Mouse (Mus musculus): ENCODE measurements around the gene Calu. TPM values are rescaled to one million over a fixed set of nuclear protein-coding genes. Genes with fewer than 3 reads are reported as not detected.
A peak's percentile ranks its signal among the peaks of the same experiment; 100 is the strongest.

Gene Calu
- polyA plus RNA-seq, 1 experiment from 2014 or later = 246 TPM

GRCm38 (mm10) chr6:29397575-29397974 is 49.7 kb downstream of the Calu start:
- H3K9me3 ChIP-seq (replicated peaks) = no peaks in the 10 kb centered on the region
- 9% methylated on average over 6 of the region's 6 CpGs for WGBS
- peak overlapping the region; percentile 83 for H3K4me3 ChIP-seq
- DNase-seq (ENCODE audit: low spot score) = peak; percentile 25
- H3K36me3 ChIP-seq = peaks cover 6% of the 10 kb centered on the region; the same call in 1 of the 2 replicates
- H3K27me3 ChIP-seq (ENCODE audit: low read depth, poor library complexity, severe bottlenecking) = peaks cover 51% of the 10 kb centered on the region
- H3K4me1 ChIP-seq = peaks cover 28% of the 10 kb centered on the region
- peak overlapping the region; percentile 83; the same call in 1 of the 2 replicates for H3K27ac ChIP-seq (replicated peaks)

DNA sequence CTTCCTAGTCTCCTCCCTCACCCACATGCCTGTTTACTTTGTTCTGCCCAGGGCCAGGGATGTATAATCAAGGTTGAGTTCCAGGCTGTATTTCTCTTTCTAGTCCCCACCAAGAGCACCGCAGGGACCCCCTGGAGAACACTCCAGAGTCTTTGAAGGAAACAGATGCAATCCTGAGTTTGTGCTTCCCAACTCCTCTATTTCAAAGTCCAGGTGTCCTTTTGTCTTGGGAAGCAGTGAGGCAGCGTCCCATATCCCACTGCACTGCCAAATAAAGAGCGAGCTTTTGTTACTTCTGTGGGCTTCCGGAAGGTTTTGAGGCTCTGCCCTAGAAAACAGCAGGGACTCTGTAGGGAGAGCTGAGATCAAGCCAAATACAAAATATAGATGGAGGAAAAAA is 52.0 kb downstream of the Calu start:
- DNase-seq (ENCODE audit: low spot score) = no peak
- H3K9me3 ChIP-seq (replicated peaks) = no peaks in the 10 kb centered on the region
- H3K27ac ChIP-seq (replicated peaks) = no peak overlapping the region
- H3K4me1 ChIP-seq = peaks cover 33% of the 10 kb centered on the region
- WGBS = 76% methylated on average over 4 of the region's 4 CpGs
- H3K36me3 ChIP-seq = peaks cover 6% of the 10 kb centered on the region; the same call in 1 of the 2 replicates
- H3K27me3 ChIP-seq (ENCODE audit: low read depth, poor library complexity, severe bottlenecking) = peaks cover 44% of the 10 kb centered on the region
- H3K4me3 ChIP-seq = no peak overlapping the region

- 5% methylated on average over 34 of the region's 34 CpGs for WGBS
These were observed 54.9 kb downstream of the Calu start for GRCm38 (mm10) chr6:29402693-29403342.

DNA sequence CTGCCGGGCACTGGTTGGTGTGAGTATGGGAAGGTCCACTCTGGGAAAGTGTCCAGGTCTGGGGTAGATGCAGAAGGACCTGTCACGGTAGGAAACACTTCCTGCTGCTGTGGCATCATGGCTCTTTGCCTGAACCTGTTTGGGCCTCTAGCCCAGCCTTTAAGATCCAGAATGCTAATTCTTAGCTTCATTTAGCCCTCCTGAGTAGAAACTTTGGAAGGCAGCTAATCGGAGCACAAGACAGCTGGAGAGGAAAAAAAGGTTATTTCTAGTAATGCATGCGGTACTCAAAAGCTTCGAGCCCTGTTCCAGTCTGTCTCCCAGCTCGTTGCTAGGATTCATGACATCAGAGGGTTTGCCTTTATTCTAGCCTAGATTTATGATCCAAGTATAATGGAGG is 58.5 kb downstream of the Calu start:
- Histone ChIP-seq H3K4me1 (peaks cover 6% of the 10 kb centered on the region), H3K4me3 (no peak overlapping the region), H3K27me3 (ENCODE audit: low read depth, poor library complexity, severe bottlenecking) (peaks cover 6% of the 10 kb centered on the region; the same call in 1 of the 2 replicates), H3K27ac (replicated peaks) (no peak overlapping the region), H3K9me3 (replicated peaks) (no peaks in the 10 kb centered on the region), H3K36me3 (peaks cover 38% of the 10 kb centered on the region)
- 93% methylated on average over 6 of the region's 6 CpGs for WGBS
- no peak for DNase-seq (ENCODE audit: low spot score)

More at GRCm38 (mm10) chr6:29402693-29403342, 54.9 kb downstream of the Calu start:
- H3K4me3 ChIP-seq = peak overlapping the region; percentile 31; the same call in 1 of the 2 replicates
- H3K27me3 ChIP-seq (ENCODE audit: low read depth, poor library complexity, severe bottlenecking) = peaks cover 20% of the 10 kb centered on the region
- H3K9me3 ChIP-seq (replicated peaks) = no peaks in the 10 kb centered on the region
- no peak overlapping the region for H3K27ac ChIP-seq (replicated peaks)
- peaks cover 9% of the 10 kb centered on the region for H3K4me1 ChIP-seq
- DNase-seq (ENCODE audit: low spot score) = peak; percentile 45
- peaks cover 18% of the 10 kb centered on the region for H3K36me3 ChIP-seq

DNA sequence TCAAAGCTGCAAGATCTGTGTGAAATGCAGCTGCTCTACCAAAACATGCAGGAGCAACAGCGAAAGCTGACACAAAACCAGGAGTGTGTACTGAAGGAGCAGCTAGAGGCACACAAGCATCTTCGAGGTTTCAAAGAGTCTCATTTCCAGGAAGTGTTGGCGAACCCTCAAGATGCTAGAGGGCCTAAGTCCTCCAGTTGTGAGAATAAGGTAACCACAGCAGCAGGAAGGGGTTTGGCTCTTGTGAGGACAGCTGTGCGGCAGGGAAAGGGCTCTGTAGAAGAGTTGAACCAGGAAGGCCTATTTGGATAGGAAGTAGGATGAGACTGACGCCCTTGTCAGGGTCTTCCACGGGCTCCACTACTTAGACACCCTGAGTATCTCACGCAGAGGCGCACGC is 67.6 kb downstream of the Calu start:
- Histone ChIP-seq H3K36me3 (peaks cover 54% of the 10 kb centered on the region), H3K27me3 (ENCODE audit: low read depth, poor library complexity, severe bottlenecking) (no peaks in the 10 kb centered on the region), H3K4me1 (no peaks in the 10 kb centered on the region), H3K27ac (replicated peaks) (no peak overlapping the region), H3K9me3 (replicated peaks) (no peaks in the 10 kb centered on the region), H3K4me3 (no peak overlapping the region)
- 86% methylated on average over 9 of the region's 9 CpGs for WGBS
- DNase-seq (ENCODE audit: low spot score) = no peak

- H3K4me3 ChIP-seq = no peak overlapping the region
- H3K4me1 ChIP-seq = no peaks in the 10 kb centered on the region
- no peaks in the 10 kb centered on the region for H3K9me3 ChIP-seq (replicated peaks)
- no peaks in the 10 kb centered on the region for H3K27me3 ChIP-seq (ENCODE audit: low read depth, poor library complexity, severe bottlenecking)
- 91% methylated on average over 2 of the region's 2 CpGs for WGBS
- DNase-seq (ENCODE audit: low spot score) = no peak
- H3K27ac ChIP-seq (replicated peaks) = no peak overlapping the region
- peaks cover 17% of the 10 kb centered on the region for H3K36me3 ChIP-seq
These were observed 72.7 kb downstream of the Calu start for GRCm38 (mm10) chr6:29420596-29420995.

DNA sequence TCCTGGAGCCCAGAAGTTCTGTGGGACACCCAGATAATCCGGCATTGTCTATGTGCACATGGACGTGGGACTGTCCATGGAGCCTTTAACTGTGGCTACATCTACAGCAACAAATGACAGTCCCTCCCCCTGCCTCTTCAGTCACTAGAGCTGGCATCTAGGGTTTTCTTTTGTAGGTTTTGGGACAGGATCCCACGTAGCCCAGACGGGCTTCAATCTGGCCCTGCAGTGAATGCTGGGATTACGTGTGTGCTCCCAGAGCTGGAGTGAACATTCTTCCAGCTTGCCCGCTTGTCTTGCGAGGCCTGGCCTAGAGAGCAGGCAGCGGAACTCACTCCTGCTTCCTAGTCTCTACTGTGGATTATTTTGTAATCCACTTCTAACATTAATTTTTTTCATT is 77.2 kb downstream of the Calu start:
- Histone ChIP-seq H3K4me3 (no peak overlapping the region), H3K27ac (replicated peaks) (no peak overlapping the region), H3K27me3 (ENCODE audit: low read depth, poor library complexity, severe bottlenecking) (no peaks in the 10 kb centered on the region), H3K36me3 (no peaks in the 10 kb centered on the region), H3K9me3 (replicated peaks) (no peaks in the 10 kb centered on the region), H3K4me1 (peaks cover 6% of the 10 kb centered on the region; the same call in 1 of the 2 replicates)
- WGBS = 86% methylated on average over 8 of the region's 8 CpGs
- no peak for DNase-seq (ENCODE audit: low spot score)

DNA sequence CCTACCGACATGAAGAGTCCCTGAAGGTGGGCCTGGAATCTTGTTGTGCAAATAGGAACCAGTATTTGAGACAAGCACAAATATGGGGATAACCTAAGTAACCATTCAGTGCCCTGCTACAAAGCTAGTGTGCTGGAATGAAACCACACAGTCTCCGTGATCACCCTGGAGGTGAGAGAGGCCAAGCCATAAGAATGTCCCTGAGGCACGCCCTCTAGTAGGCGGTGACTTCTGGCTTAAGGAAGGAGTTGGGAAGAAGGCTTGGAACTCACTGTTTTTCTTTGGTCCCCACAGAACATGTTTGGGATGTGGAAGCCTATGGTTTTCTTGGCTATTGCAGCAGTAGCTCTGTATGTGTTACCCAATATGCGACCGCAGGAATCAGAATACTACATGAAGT is 78.5 kb downstream of the Calu start:
- no peaks in the 10 kb centered on the region for H3K9me3 ChIP-seq (replicated peaks)
- H3K27ac ChIP-seq (replicated peaks) = no peak overlapping the region
- no peak overlapping the region for H3K4me3 ChIP-seq
- peaks cover 6% of the 10 kb centered on the region; the same call in 1 of the 2 replicates for H3K4me1 ChIP-seq
- peaks cover 12% of the 10 kb centered on the region for H3K27me3 ChIP-seq (ENCODE audit: low read depth, poor library complexity, severe bottlenecking)
- no peaks in the 10 kb centered on the region for H3K36me3 ChIP-seq
- no peak for DNase-seq (ENCODE audit: low spot score)
- WGBS = 75% methylated on average over 6 of the region's 6 CpGs

Small RNA genes within 50 kb of the gene (microRNA-seq; reads per million reads assigned to microRNA genes)
- not detected for gene Gm26220
- gene Gm44354 = not detected

Other genes with a start within 250 kb of the Calu start
- 51.6 and 54.9 TPM in 2 replicates for gene Rbm28, start 183.1 kb upstream of the Calu start, polyA plus RNA-seq (2016; fragmentation: Nextera tagmentation; extraction: Ambion mirVana)
- 0.83 and 1.1 TPM in 2 replicates for gene Prrt4, start 168.5 kb upstream of the Calu start, polyA plus RNA-seq (2016; fragmentation: Nextera tagmentation; extraction: Ambion mirVana)
- 45.6 and 53.5 TPM in 2 replicates for gene Impdh1, start 131.7 kb upstream of the Calu start, polyA plus RNA-seq (2016; fragmentation: Nextera tagmentation; extraction: Ambion mirVana)
- 31.0 and 34.0 TPM in 2 replicates for gene Hilpda, start 75.6 kb upstream of the Calu start, polyA plus RNA-seq (2016; fragmentation: Nextera tagmentation; extraction: Ambion mirVana)
- 0.22 and 0.23 TPM in 2 replicates for gene Fam71f2, start 68.5 kb upstream of the Calu start, polyA plus RNA-seq (2016; fragmentation: Nextera tagmentation; extraction: Ambion mirVana)
- not detected in 2 replicates for gene Fam71f1, start 28.9 kb upstream of the Calu start, polyA plus RNA-seq (2016; fragmentation: Nextera tagmentation; extraction: Ambion mirVana)
- 0.14 and 0.20 TPM in 2 replicates for gene Opn1sw, start 40.4 kb downstream of the Calu start, polyA plus RNA-seq (2016; fragmentation: Nextera tagmentation; extraction: Ambion mirVana)
- 20.9 and 21.7 TPM in 2 replicates for gene Ccdc136, start 48.2 kb downstream of the Calu start, polyA plus RNA-seq (2016; fragmentation: Nextera tagmentation; extraction: Ambion mirVana)
- 2.8 and 4.1 TPM in 2 replicates for gene Flnc, start 85.2 kb downstream of the Calu start, polyA plus RNA-seq (2016; fragmentation: Nextera tagmentation; extraction: Ambion mirVana)
- 202 and 219 TPM in 2 replicates for gene Atp6v1f, start 119.6 kb downstream of the Calu start, polyA plus RNA-seq (2016; fragmentation: Nextera tagmentation; extraction: Ambion mirVana)
- not detected in 2 replicates for gene Atp6v1fnb, start 123.4 kb downstream of the Calu start, polyA plus RNA-seq (2016; fragmentation: Nextera tagmentation; extraction: Ambion mirVana)
- gene Kcp, start 159.9 kb downstream of the Calu start, polyA plus RNA-seq (2016; fragmentation: Nextera tagmentation; extraction: Ambion mirVana) = 11.4 and 13.7 TPM in 2 replicates
- 2.1 and 2.2 TPM in 2 replicates for gene Irf5, start 178.6 kb downstream of the Calu start, polyA plus RNA-seq (2016; fragmentation: Nextera tagmentation; extraction: Ambion mirVana)